Mouse (Mus musculus) v-Abl transformed pro-B cells (cell line): ENCODE data around the gene Sar1b.
"Not testable (repeated sequence)": the region's sequence is repeated elsewhere in the genome, so short reads cannot be mapped to it uniquely, and the experiment has no call there.

ENCODE experiments used
- in situ Hi-C, 2 experiments: fragments of 400-800 bp; cut with MboI; formaldehyde crosslinking; loops; one replicate each; pipeline ENCODE4 v1.15.1; 2025; ENCODE audit not compliant: unreplicated experiment in 2 of 2

Sar1b gene

DNA sequence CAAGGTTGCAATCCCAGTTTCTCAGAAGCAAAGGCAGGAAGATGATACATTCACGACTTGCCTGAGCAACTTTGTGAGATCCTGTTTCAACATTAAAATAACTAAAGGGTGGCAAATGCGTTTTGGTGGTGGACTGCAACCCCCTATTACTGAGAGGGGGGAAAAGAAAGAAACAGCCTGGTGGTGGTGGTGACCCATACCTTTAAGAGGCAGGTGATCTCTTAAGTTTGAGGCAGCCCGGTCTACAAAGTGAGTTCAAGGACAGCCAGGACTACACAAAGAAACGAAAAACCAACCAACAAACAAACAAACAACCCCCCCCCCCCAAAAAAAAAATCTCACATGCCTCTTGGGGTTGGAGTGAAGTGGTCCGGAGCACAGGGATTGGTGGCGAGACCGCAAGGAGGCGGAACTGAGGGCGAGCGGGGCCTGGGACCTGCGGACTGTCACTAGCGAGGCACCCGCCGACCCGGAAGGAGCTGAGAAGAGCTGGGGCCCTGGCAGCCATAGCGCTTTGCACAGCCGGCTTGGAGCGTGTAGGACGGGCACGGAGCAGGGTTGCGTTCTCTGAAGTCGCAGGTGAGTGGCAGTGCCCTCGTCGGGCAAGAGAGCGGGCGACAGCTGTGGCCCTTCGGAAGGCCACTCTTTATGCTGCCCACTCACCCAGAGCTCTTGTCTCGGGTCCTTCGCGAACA, at the start of gene Sar1b, which contains the start of gene Sec24a:
TSS of gene Sar1b (plus strand) at position 475 of the 695 bp plus-strand sequence.
TSS of gene Sec24a (minus strand) at position 422 of the 695 bp plus-strand sequence.
- in situ Hi-C loops: no loop called here

DNA sequence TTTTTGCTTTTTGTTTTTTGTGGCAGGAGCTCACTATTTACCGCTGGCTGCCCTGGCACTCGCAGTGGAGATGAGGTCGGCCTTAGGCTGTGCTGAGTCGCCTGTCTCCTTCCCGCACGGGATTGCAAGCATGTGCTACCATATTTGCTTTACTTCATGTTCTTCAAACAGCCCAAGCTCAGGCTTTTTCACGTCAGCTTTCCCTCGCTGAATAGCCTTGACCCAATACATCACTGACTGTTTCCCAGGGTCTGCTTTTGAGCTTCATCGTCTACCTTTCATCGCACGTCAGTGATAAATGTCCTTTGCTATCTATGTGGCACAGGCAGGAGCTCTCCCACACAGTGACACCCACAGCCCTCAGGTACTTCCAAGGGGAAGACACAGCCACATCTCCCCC, 42.4 kb upstream of the Sar1b start:
- in situ Hi-C loops: loop anchor here in 1 of 2 experiments (25.0 kb wide), 1 partner anchor 1966 kb away; no protein-coding TSS in a partner anchor

DNA sequence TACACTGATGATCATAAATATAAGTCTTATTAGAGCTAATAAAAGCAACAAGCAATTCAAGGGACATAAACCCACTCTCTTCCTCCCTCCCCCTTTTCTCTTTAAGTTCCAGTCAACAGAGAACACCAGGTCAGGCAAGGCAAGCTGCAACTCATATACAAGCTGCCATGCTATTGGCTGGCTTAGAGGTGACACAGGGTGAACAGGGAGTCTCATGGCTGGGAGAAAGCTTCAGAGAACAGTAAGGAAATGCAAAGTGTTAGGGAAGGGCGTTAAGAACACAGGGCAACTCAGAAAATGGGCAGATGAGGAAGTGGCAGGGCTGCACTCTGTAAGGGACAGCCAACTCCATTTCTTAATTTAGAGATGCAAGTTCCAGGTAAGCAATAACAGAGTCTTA, 30.6 kb upstream of the Sar1b start:
- in situ Hi-C loops: no loop called here

DNA sequence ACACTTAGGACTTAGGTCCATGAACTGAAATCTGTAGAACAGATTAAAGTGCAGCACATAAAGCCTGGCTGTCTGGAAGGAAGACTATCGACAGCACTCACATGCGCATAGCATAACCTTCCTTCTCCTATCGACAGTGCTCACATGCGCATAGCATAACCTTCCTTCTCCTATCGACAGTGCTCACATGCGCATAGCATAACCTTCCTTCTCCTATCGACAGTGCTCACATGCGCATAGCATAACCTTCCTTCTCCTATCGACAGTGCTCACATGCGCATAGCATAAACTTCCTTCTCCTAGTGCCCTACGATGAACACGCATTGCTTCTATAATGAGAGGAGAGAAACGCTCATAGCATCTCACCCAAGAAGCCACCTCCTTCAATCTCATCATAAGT, 29.3 kb upstream of the Sar1b start:
- in situ Hi-C loops: not testable (repeated sequence)

DNA sequence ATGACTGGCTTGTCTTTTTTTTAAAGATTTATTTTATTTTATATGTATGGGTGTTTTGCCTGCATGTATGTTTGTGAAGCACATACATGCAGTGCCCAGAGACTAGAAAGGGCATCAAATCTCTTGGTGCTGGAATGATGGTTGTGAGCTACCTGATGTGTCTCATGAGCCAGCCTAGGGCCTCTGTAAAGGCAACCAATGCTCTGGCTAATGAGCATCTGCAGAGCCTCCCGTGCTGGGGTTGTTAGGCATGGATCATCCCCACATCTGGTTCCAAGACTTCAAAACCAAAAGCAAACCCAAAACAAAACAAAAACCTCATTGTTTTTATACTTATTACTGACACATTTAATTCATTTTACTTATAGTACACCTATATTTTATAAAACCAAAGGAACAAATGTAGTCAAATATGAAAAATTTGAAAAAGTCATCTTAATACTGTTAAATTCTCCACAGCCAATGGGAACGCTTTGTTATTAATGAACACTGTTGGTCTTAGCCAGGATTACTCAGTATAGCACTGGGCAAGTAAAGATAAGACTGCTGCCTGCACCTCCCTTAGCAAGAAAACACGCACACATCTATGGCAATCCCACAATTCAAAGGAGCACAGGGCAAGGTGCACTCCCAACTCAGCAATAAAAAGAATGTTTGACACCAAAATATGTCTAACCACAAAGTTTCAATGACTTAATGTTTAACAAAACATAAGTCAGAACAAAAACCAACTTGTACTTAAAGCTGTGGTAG, 24.7 kb upstream of the Sar1b start:
- in situ Hi-C loops: no loop called here

DNA sequence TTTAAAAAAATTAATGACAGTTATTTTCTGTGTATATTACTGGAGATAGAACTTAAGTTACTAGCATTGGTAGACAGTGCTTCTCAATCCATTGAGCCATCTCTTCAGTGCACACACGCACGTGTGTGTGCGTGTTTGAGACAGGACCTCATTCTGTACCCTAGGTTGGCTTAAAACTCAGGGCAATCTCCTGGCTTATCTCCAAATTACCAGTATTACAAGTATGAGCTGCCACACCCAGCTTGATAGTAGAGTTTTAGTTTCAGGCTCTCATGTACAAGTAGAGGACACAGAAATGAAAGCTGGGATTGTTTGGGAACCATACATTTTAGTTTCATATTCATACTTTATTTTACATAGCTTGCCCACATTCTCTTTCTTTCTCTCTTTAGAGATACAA, 22.8 kb upstream of the Sar1b start:
- in situ Hi-C loops: no loop called here

DNA sequence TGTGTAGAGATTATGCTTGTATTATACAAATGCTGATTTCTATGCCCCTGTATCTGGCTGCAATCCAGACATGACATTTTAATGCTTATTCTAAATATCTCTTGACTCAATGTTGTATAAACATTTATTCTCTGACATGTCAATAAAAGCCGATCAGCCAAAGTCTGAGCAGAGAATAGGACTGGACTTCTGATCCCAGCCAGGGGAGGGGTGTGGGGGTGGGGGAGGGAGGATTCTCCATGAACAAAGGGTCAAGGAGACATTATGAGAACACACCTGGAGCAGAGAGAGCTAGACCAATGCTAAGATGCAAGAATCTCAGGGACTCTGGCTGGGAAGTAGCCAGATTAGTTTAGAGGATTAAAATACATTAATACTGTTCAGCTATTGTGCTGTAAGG, 17.4 kb upstream of the Sar1b start:
- in situ Hi-C loops: no loop called here

DNA sequence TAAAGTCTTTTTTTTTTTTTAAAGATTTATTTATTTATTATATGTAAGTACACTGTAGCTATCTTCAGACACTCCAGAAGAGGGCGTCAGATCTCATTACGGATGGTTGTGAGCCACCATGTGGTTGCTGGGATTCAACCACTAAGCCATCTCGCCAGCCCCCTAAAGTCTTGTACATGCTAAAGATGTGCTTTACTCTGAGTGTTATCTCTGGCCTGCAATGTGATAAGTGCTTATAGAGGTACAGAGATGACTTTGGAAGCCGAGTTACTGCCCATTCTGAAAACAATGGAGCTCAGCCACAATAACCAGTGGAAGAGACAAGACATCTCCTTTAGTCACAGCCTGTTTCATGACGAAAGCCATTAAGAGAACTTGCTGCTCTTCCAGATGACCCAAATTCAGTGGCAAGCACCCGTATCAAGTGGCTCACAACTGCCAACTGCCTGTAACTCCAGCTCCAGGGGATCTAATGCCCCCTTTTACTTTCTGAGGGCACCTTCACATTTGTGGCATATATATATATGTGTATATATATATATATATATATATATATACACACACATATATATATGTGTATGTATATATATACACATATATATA, 11.8 kb upstream of the Sar1b start:
- in situ Hi-C loops: not testable (repeated sequence)

DNA sequence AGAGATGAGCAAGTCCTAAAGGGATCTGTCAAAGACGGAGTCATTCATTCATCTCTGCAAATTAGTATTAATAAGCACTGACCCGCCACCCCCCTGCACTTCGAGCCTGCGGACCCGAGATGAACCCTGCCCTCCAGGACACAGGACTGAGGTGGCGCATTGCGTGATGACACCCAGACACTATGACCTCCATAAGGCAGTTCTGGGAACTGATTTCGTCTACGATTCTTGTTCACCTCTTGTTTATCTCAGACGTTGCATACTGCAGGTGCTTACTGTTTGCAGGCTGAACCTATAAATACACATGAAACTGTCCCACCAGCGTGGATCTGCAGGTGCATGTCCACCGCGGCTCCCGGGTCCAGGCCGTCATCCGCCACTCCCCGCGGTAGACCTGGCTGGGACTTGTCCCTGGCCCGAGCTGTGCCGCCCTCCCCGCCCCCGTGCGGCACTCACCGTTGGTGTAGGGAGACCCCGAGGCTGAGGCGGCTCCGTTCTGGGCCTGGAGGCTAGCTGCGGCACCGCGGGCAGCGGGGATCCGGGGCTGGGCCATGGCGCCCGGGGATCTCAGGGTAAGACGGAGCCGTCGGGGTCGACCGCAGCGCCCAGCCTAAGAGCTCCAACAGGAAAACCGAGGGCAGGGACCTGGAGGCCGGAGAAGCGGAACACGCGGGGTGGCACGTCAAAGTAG, 7.7 kb upstream of the Sar1b start:
- in situ Hi-C loops: no loop called here

DNA sequence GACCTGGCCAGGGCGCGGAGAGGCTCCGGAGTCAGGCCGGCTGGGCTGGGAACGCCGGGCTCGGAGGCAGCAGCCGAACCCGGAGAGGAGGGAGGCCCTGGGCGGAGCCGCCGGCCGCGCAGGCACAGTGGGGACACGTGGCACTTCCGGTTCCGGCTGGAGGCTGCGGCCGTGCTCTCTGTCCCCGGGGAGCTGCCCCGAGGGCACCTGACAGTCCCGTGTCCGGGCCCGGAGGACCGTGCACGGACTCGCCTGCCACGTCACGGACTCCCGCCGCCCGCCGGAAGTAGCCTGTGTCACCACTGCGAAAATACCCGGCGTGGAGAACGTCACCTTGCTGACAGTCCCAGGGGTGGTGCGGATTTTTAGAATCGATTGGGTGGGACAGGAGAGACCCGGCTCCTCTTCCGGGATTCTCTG, 7.1 kb upstream of the Sar1b start:
- in situ Hi-C loops: no loop called here

DNA sequence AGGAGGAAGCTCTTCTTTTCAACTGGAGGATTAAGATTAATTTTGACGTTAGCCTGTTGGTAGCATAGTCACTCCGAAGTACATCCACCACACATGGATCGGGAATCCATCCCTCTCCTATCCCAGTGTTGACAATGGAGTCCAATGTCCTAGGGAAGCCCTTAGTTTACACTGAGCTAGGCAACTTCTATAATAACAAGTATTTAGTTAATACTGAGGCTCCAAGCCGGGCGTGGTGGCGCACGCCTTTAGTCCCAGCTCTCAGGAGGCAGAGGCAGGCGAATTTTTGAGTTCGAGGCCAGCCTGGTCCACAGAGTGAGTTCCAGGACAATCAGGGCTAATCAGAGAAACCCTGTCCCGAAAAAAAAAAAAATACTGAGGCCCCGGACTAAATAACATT, 6.5 kb upstream of the Sar1b start:
- in situ Hi-C loops: no loop called here

DNA sequence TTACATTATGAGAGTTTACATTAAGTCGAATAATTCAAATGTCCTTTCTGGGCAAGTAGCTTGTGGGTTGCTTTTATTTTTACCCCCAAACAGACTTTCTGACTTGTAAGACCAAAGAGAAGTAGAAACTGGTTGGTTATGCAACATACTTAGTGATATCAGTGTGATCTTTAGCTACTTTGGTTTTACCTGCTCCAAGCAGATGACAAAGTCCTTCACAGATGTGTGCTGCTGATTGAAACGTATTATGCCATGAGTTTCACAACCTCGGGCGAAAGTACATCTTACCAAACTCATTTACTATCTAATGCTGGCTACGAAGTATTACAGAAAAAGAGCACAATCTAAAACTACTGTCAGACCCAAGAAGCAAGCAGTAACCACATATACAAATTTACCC, 5.9 kb upstream of the Sar1b start:
- in situ Hi-C loops: no loop called here

DNA sequence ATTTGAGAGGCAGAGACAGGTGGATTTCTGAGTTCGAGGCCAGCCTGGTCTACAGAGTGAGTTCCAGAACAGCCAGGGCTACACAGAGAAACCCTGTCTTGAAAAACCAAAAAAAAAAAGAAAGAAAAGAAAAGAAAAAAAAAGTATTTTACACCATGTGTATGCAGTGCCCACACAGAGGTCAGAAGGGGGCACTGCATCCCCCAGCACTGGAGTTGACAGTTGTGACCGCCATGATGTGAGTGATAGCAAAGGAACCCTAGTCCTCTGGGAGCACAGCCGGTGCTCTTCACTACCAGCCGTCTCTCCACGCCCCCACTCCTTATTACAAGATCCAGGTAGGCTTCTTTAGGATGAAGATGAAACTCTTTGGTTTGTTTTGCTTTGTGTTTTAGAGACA, 5.3 kb upstream of the Sar1b start:
- in situ Hi-C loops: not testable (repeated sequence)

DNA sequence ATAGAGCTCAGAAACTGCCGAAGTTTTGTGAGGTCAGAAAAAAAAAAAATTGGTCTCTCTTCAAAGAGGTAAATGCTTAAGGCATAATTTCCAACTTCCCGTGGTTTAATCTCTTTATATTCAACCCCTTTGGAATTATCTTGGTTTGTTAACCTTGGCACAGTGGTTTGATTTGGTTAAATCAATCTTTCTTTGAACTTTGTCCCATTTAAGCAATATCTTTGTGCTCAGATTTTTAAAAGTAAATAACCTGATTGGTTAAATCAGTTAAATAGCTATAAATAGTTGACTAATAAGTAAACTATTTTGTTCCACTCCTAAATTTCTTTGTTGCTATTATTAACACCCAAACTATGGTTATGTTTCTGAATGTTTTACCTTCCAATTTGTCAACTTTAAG, 4.2 kb upstream of the Sar1b start:
- in situ Hi-C loops: no loop called here

DNA sequence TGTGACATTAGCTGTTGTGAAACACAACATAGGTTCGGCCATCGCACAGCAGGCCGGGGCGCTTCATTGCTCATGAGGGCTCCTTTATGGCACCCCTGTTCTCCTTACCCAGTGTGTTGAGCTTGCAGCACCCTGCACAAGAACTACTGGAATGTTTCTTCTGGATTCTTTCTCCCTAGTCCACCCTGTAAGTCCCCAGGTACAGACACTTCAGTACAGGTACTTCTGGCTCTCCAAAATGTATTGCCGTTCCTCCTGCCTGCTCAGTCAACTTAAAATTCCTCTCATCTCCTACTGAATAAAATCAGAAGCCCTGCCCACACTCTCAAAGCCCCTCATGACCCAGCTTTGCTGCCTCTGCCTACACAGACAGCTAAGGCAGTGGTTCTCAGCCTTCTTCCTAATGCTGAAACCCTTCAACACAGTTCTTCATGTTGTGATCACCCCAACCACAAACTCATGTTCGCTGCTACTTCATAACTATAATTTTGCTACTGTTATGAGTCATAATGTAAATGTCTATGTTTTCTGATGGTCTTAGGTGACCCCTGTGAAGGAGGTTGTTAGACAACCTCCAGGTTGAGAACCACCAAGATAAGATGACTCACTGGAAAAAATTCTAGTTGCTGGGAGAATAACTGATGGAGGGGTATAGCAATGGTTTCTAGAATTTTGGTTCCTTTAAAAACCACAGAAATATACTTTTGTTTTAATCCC, 3.4 kb upstream of the Sar1b start:
- in situ Hi-C loops: no loop called here

DNA sequence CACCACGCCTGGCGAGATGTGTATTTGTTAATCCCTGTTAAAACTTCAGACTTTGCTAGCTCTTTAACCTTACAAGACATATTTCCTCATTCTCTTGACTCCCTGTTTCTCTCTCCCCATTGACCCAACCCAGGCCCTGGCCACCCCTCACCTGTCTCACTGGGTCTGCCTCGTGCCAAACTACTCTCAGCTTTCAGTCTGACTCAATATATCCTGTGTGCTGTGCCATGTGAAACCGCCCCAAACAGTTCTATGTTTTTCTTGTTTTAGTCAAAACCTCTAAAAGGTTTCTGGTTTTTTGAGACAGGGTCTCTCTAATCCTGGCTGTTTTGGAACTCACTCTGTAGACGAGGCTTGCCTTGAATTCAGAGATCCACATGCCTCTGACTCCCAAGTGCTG, 2.2 kb upstream of the Sar1b start:
- in situ Hi-C loops: no loop called here

DNA sequence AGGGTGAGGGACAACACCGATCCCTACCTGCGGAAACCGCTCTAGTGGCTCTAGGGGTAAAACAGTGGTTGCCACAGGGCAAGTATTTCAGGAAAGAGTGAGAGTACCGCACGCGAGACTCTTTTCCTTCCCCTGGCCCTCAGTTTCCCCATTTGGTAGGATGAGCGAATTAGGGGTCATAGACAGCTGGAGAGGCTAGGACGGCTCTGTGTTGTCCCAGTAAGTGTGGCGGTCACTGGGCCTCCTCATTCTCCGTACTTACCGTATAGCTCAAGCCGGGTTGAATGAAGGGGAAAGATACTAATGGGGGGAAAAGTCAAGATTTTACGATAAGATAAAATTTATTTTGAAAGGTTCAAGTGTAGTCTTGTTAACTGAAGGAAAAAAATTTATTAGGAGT, 468 bp downstream of the Sar1b start:
- in situ Hi-C loops: no loop called here

DNA sequence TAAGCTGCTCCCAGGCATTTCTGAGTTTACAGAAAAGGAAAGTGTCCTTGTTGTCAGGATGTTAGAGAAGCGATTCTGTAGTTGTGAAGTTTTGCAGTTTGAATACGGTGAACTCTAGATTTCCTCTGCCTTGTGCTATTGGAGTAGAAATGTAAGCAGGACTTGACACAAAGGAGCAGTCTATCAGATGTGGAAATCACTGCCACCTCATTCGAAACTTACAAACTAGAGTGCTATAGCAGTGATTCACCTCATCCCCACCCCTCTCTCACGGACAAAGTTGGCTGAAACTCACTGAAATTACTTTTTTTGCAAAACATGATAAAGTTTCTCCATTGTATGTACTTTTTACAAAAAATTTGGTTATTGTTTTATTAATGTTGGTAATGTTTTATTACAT, 1.3 kb downstream of the Sar1b start:
- in situ Hi-C loops: no loop called here

DNA sequence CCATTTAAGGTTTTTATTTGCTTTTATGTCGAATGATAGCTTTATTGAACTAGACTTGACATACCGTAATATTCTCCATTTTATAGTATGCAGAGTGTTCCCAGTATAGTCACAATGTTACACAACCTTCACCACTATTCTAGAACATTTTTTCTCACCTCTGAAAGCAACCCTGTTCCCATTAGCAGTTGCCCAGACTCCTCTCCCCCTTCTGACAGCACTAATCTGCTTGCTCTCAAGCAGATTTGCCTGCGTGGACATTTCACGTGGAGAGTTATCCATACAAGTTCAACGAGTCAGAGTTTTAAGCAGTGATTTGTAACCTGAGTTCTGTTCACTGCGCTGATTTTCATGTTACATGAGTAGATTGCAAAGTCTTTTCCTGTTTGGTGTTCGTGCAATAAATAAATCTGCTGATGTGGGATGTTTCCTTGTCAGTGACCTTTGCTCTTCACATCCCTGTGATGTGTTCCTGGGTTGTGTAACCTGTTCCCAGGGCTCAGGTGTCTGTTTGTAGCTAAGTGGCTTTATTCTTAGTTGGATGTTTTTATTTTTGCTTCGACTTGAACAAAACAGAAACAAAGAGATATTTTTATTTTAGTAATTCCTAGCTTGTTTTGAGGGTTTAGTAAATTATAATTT, 4.2 kb downstream of the Sar1b start:
- in situ Hi-C loops: no loop called here

DNA sequence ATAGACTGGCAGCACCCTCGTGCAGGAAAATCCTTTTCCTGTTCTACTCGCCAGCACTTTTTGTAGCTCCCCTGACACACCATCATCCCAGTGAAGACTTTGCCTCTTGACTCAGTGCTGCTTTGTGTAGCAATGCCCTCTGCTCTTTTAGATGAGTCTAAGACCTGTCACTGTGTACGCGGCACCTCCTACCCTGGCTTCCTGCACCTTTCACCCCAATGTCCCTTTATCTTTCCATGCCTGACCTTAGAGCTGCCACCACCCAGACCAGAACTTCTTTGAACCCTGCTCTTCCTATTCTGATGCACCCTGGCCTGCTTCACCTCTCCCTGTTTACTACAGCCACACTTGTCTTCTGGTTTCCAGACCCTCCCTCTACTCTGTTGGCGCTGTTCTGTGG, 4.8 kb downstream of the Sar1b start:
- in situ Hi-C loops: no loop called here
